Mouse (Mus musculus) midbrain, embryonic 15.5 days (tissue): ENCODE measurements at regions not wholly inside any gene's neighbourhood (a gene's known extent, or its start where the extent isn't known, plus 50 kb on each side); places are given as distances from the start of the nearest gene placed in this dataset.

Experiments
- ATAC-seq: fragments of 200-750 bp; cut with Nextera tagmentation; replicated peaks from 2 replicates; pipeline ENCODE4 v1.8.0; 2017; ENCODE audit warnings: moderate TSS enrichment
- H3K27ac ChIP-seq: fragments of 300-500 bp; sonication (generic); 2 replicates; pipeline ENCODE4 v1.5.1; 2015; ENCODE audit warnings: mild to moderate bottlenecking, inconsistent platforms
- H3K27me3 ChIP-seq: fragments of 300-500 bp; sonication (generic); replicated peaks from 2 replicates; pipeline ENCODE4 v1.6.1; 2015; ENCODE audit warnings: inconsistent platforms
- H3K36me3 ChIP-seq: fragments of 300-500 bp; sonication (generic); replicated peaks from 2 replicates; pipeline ENCODE4 v1.6.1; 2015; ENCODE audit warnings: inconsistent platforms
- H3K4me1 ChIP-seq: fragments of 300-500 bp; sonication (generic); 2 replicates; pipeline ENCODE4 v1.6.1; 2015; ENCODE audit warnings: inconsistent platforms
- H3K4me2 ChIP-seq: fragments of 300-500 bp; sonication (generic); 2 replicates; pipeline ENCODE4 v1.6.1; 2015; ENCODE audit warnings: inconsistent platforms, mild to moderate bottlenecking, moderate library complexity
- H3K4me3 ChIP-seq: fragments of 300-500 bp; sonication (generic); 2 replicates; pipeline ENCODE4 v1.5.1; 2015; ENCODE audit warnings: mild to moderate bottlenecking, inconsistent platforms
- H3K9ac ChIP-seq: fragments of 300-500 bp; sonication (generic); 2 replicates; pipeline ENCODE4 v1.6.1; 2015; ENCODE audit warnings: mild to moderate bottlenecking, inconsistent platforms
- H3K9me3 ChIP-seq: fragments of 300-500 bp; sonication (generic); 2 replicates; pipeline ENCODE4 v1.6.1; 2016; ENCODE audit warnings: inconsistent platforms
- WGBS: fragments of 180-500 bp; shearing (Covaris S2); methylation state at CpG from one replicate; pipeline ENCODE4 v1.1.7; 2015; ENCODE audit warnings: mixed read lengths; 5-methylcytosine and 5-hydroxymethylcytosine counted together

- no peaks in the 10 kb centered on the region for H3K9me3 ChIP-seq
- no peak for ATAC-seq
- no peak overlapping the region for H3K4me3 ChIP-seq
- 85% methylated on average over 12 of the region's 12 CpGs for WGBS
- H3K9ac ChIP-seq, result no peak overlapping the region
- H3K36me3 ChIP-seq, result no peaks in the 10 kb centered on the region
- H3K27me3 ChIP-seq, result no peaks in the 10 kb centered on the region
- no peaks in the 10 kb centered on the region for H3K4me1 ChIP-seq
- H3K4me2 ChIP-seq, result no peak overlapping the region
- H3K27ac ChIP-seq, result no peak overlapping the region
These were observed 184.8 kb upstream of the Bcor start for GRCm38 (mm10) chrX:12344805-12345555.

DNA sequence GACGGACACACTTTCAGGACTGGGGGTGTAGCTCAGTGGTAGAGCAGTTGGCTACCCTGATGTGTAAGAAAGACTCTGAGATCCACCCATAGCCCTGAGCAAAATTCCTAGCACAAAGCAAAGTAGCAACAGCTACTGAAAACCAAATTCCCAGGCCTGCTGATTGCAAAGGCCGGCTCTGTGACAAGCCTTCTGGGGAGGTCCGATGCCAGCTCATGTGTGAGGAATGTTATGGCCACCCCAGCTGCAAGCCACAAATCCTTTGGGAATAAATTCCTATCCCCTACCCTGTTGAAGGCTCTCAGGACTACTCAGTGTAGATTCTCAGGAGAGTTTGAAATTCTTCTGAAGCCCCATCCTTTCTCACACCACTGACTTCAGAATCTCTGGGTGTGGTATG is 186.7 kb upstream of the Bcor start:
- Histone ChIP-seq H3K27me3 (no peaks in the 10 kb centered on the region), H3K9me3 (no peaks in the 10 kb centered on the region), H3K4me1 (no peaks in the 10 kb centered on the region), H3K36me3 (no peaks in the 10 kb centered on the region), H3K9ac (no peak overlapping the region), H3K4me2 (no peak overlapping the region), H3K27ac (no peak overlapping the region), H3K4me3 (no peak overlapping the region)
- ATAC-seq, result no peak
- WGBS, result 75% methylated on average over 3 of the region's 3 CpGs

DNA sequence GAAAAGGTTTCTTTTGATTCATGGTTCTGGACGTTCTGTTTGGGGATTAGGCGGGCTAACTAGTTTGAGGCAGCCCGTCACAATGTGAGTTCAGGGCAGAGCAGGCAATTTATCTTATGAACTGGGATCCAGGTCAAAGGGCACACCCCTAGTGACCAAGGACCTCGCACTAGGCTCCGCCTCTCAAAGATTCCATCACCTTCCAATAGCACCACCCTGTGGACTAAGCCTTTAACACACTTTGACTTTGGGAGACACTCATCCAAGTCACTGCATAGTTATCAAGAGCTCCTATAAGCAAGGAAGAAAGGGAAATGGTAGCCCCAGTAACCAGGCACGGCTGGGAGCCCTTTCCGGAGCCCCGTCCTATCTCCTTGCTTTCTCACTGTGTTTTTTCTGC is 188.0 kb upstream of the Bcor start:
- Histone ChIP-seq H3K9ac (no peak overlapping the region), H3K36me3 (no peaks in the 10 kb centered on the region), H3K27me3 (no peaks in the 10 kb centered on the region), H3K4me1 (no peaks in the 10 kb centered on the region), H3K4me2 (no peak overlapping the region), H3K4me3 (no peak overlapping the region), H3K27ac (no peak overlapping the region), H3K9me3 (no peaks in the 10 kb centered on the region)
- no peak for ATAC-seq
- WGBS, result 59% methylated on average over 8 of the region's 8 CpGs

GRCm38 (mm10) chrX:12354875-12355274 is 194.7 kb upstream of the Bcor start:
- no peaks in the 10 kb centered on the region for H3K36me3 ChIP-seq
- no peak for ATAC-seq
- H3K27ac ChIP-seq, result no peak overlapping the region
- H3K4me3 ChIP-seq, result no peak overlapping the region
- WGBS, result 100% methylated on average over 2 of the region's 2 CpGs
- no peak overlapping the region for H3K9ac ChIP-seq
- H3K9me3 ChIP-seq, result no peaks in the 10 kb centered on the region
- H3K4me2 ChIP-seq, result no peak overlapping the region
- 0 out of 2 replicates have a peak, but pooled peaks cover 4% of the 10 kb centered on the region for H3K4me1 ChIP-seq
- no peaks in the 10 kb centered on the region for H3K27me3 ChIP-seq

GRCm38 (mm10) chrX:12358026-12358425 is 197.9 kb upstream of the Bcor start:
- H3K4me3 ChIP-seq, result no peak overlapping the region
- H3K27ac ChIP-seq, result no peak overlapping the region
- 0 out of 2 replicates have a peak, but pooled peaks cover 4% of the 10 kb centered on the region for H3K4me1 ChIP-seq
- no peak overlapping the region for H3K9ac ChIP-seq
- no peak for ATAC-seq
- no peak overlapping the region for H3K4me2 ChIP-seq
- 65% methylated on average over 1 of the region's 1 CpGs for WGBS
- H3K27me3 ChIP-seq, result no peaks in the 10 kb centered on the region
- H3K9me3 ChIP-seq, result no peaks in the 10 kb centered on the region
- H3K36me3 ChIP-seq, result no peaks in the 10 kb centered on the region

DNA sequence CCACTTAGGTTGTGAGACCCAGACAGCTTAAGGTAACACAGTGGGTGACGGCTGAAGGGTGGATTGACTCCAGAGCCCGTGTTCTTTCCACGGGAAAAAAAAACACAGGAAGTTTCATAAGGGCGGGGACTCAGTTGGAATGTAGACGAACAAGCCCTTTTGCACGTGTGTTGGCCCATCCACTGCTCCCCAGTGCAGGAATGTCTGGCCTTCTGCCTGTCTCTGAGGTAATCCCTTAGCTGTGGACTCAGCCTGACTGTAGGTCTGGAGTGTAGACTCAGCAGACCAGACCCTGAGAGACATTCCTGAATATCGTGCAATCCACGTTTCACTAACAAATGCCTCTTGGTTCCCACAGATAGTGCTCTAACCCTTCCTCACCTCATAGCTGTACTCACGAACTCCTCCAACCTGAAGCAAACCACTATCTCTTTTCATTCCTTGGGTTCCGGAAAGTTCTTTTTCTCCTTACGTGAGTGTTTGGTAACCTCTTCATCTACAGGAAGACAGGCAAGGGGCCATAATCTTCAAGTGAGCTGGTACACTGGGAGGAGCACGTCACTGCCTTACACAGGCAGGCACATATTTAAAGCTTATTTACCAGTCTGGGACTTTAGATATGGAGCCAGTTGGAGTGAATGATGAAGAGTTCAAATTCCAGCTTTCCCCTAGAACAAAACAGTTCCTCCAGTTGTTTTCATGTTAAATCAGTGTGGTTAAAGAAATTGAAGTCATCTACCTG is 205.6 kb upstream of the Bcor start:
- no peaks in the 10 kb centered on the region for H3K4me1 ChIP-seq
- H3K36me3 ChIP-seq, result no peaks in the 10 kb centered on the region
- no peak for ATAC-seq
- no peaks in the 10 kb centered on the region for H3K27me3 ChIP-seq
- H3K9ac ChIP-seq, result no peak overlapping the region
- no peak overlapping the region for H3K4me2 ChIP-seq
- H3K27ac ChIP-seq, result no peak overlapping the region
- H3K4me3 ChIP-seq, result no peak overlapping the region
- WGBS, result 77% methylated on average over 12 of the region's 12 CpGs
- no peaks in the 10 kb centered on the region for H3K9me3 ChIP-seq

DNA sequence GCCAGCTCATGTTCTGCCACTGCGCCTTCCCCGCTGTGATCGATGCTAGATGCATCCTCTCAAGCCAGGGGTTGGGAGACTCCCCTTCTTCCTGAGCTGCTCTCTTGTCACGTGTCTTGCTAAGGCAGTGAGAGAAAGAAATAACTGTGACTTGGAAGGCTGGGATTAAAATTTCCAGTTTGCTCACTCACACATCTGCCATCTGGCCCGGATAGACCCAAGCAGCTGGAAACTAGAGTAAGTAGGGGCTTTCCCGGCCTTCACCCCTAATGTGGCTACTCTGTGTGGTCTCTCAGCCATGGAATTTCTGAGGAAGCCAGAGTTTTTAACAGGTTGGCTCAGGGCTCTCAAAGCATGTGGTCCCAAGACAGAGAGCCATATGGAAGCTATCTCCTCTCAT is 206.6 kb upstream of the Bcor start:
- no peak overlapping the region for H3K4me3 ChIP-seq
- no peak overlapping the region for H3K27ac ChIP-seq
- H3K4me1 ChIP-seq, result no peaks in the 10 kb centered on the region
- H3K27me3 ChIP-seq, result no peaks in the 10 kb centered on the region
- no peaks in the 10 kb centered on the region for H3K36me3 ChIP-seq
- no peak overlapping the region for H3K4me2 ChIP-seq
- no peak overlapping the region for H3K9ac ChIP-seq
- WGBS, result 89% methylated on average over 6 of the region's 6 CpGs
- no peaks in the 10 kb centered on the region for H3K9me3 ChIP-seq
- no peak for ATAC-seq

GRCm38 (mm10) chrX:12373670-12374069 is 213.5 kb upstream of the Bcor start:
- H3K4me1 ChIP-seq, result no peaks in the 10 kb centered on the region
- 66% methylated on average over 6 of the region's 6 CpGs for WGBS

GRCm38 (mm10) chrX:12375796-12376195 is 211.8 kb upstream of the Atp6ap2 start:
- WGBS, result 71% methylated on average over 1 of the region's 1 CpGs
- Histone ChIP-seq H3K27ac (no peak overlapping the region), H3K9me3 (no peaks in the 10 kb centered on the region), H3K27me3 (no peaks in the 10 kb centered on the region; the same call in 1 of the 2 replicates), H3K9ac (no peak overlapping the region), H3K36me3 (no peaks in the 10 kb centered on the region), H3K4me2 (no peak overlapping the region), H3K4me3 (no peak overlapping the region), H3K4me1 (no peaks in the 10 kb centered on the region)
- ATAC-seq, result no peak

More at GRCm38 (mm10) chrX:12373670-12374069, 213.5 kb upstream of the Bcor start:
- no peaks in the 10 kb centered on the region for H3K27me3 ChIP-seq
- ATAC-seq, result 0 out of 2 replicates have a peak, but pooled peaks have one; percentile 70
- H3K4me3 ChIP-seq, result no peak overlapping the region
- H3K9ac ChIP-seq, result no peak overlapping the region
- H3K27ac ChIP-seq, result no peak overlapping the region
- H3K36me3 ChIP-seq, result no peaks in the 10 kb centered on the region
- no peaks in the 10 kb centered on the region for H3K9me3 ChIP-seq
- no peak overlapping the region for H3K4me2 ChIP-seq

GRCm38 (mm10) chrX:12376238-12376980 is 211.2 kb upstream of the Atp6ap2 start:
- H3K9me3 ChIP-seq, result no peaks in the 10 kb centered on the region
- WGBS, result 82% methylated on average over 6 of the region's 6 CpGs
- no peak overlapping the region for H3K4me3 ChIP-seq
- no peak overlapping the region for H3K4me2 ChIP-seq
- no peaks in the 10 kb centered on the region for H3K36me3 ChIP-seq
- no peak overlapping the region for H3K9ac ChIP-seq
- no peaks in the 10 kb centered on the region; the same call in 1 of the 2 replicates for H3K27me3 ChIP-seq
- no peaks in the 10 kb centered on the region for H3K4me1 ChIP-seq
- no peak for ATAC-seq
- no peak overlapping the region for H3K27ac ChIP-seq

DNA sequence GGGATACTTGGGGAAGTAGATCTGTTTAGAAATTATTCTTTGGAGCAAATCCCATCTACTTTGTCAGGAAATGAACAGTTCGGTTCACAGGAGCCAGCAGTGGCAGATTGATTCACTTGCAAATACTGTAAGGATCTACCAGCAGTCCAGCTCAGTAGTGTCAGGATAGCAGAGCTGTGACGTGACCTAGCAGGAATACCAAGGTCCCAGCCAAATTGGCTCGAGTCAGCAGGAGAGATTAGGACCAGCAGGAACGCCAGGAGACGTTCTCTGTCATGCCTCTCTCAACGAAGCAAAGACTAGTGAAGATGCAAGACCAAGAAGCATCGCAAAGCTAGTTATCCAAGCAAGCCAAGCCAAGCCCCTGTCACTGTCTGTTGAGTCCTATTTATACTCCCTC is 210.2 kb upstream of the Atp6ap2 start:
- WGBS, result 83% methylated on average over 7 of the region's 7 CpGs
- H3K4me1 ChIP-seq, result no peaks in the 10 kb centered on the region
- no peak for ATAC-seq

DNA sequence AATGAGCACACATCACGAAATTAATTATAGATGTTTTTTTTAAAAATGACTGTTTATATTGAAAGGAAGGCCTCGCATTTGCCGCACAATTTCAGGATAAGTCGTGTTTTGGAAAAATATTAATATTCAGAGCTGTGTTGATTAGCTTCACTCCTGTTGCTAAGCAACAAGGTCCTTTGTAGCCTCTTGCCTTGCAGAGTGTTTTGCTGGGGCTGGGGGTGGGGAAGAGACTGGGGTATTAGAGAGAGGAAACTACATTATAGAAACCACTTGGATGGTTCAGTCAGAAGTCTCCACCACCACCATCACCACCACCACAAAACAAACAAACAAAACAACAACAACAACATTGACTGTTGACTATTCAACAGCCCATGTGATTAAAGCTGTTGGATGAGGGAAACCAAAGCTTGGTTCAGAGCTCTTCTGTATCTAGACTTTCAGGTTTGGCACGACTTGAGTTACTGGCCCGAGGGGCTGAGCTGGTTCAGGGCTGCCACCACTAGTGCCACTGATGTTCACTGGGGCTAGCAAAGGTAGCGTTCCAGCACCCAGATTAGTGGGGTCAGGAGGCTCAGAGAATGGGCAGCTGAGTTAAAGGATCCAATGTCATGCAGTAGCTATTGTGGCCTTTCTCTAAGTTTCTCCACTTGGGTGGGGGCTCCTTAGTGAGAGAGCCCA is 195.3 kb upstream of the Atp6ap2 start:
- H3K27me3 ChIP-seq, result no peaks in the 10 kb centered on the region
- H3K4me2 ChIP-seq, result no peak overlapping the region
- 57% methylated on average over 7 of the region's 7 CpGs for WGBS
- H3K4me3 ChIP-seq, result no peak overlapping the region
- no peaks in the 10 kb centered on the region for H3K9me3 ChIP-seq
- ATAC-seq, result peak; percentile 91
- peaks cover 3% of the 10 kb centered on the region; the same call in 1 of the 2 replicates for H3K4me1 ChIP-seq
- peak overlapping the region; percentile 63 for H3K27ac ChIP-seq
- no peak overlapping the region for H3K9ac ChIP-seq
- no peaks in the 10 kb centered on the region for H3K36me3 ChIP-seq

More for the DNA sequence above, 210.2 kb upstream of the Atp6ap2 start:
- no peaks in the 10 kb centered on the region; the same call in 1 of the 2 replicates for H3K27me3 ChIP-seq
- no peak overlapping the region for H3K27ac ChIP-seq
- H3K4me2 ChIP-seq, result no peak overlapping the region
- H3K9ac ChIP-seq, result no peak overlapping the region
- H3K9me3 ChIP-seq, result no peaks in the 10 kb centered on the region
- H3K4me3 ChIP-seq, result no peak overlapping the region
- H3K36me3 ChIP-seq, result no peaks in the 10 kb centered on the region
